In genomic region chr7:135544321-135544720, GRCm38 (mm10) we compare ENCODE assay signal across 28 mouse cellular contexts. TPM values are rescaled to one million over a fixed set of nuclear protein-coding genes. Genes with fewer than 3 reads are reported as not detected.
"Had no signal": no experiment of that assay in that cellular context is flagged by ENCODE, and none has a peak within 500 bp of the region (broad histone marks: within the 10 kb centered on the region; RNA-seq: fewer than 3 reads in every experiment).

No protein-coding gene starts in this region.

- H3K36me3 ChIP-seq: limb, embryonic 12.5 days; limb, embryonic 15.5 days; lung, embryonic 15.5 days; stomach, embryonic 15.5 days had no signal

- H3K9ac ChIP-seq: limb, embryonic 12.5 days; limb, embryonic 15.5 days; liver, embryonic 14.5 days; lung, embryonic 15.5 days; stomach, embryonic 15.5 days had no signal

- H3K27me3 ChIP-seq: megakaryocyte, embryonic 14.5 days had no signal

- DNase-seq: kidney, adult 18-20 months; kidney, adult 9 months; kidney, postnatal 14 days; kidney, postnatal 4 days; left cerebral cortex, postnatal 4 days; lung, adult 18-20 months; lung, postnatal 10 days; lung, postnatal 36 days; midbrain, embryonic 14.5 days; right cerebral cortex, adult 18-20 months; right cerebral cortex, postnatal 14 days; right cerebral cortex, postnatal 4 days; thymus, postnatal 25 days had no signal

- ATAC-seq: intestine, embryonic 16.5 days had no signal

- H3K4me2 ChIP-seq: limb, embryonic 12.5 days; limb, embryonic 15.5 days; liver, embryonic 11.5 days; lung, embryonic 15.5 days; midbrain, embryonic 11.5 days; stomach, embryonic 15.5 days had no signal

- H3K4me1 ChIP-seq: limb, embryonic 12.5 days; stomach, embryonic 15.5 days had no signal

- H3K4me3 ChIP-seq: limb, embryonic 12.5 days; limb, embryonic 15.5 days; lung, embryonic 15.5 days; megakaryocyte, embryonic 14.5 days; stomach, embryonic 15.5 days had no signal

- H3K9me3 ChIP-seq: limb, embryonic 12.5 days; limb, embryonic 15.5 days; lung, embryonic 15.5 days; megakaryocyte, embryonic 14.5 days; stomach, embryonic 15.5 days had no signal

- H3K27ac ChIP-seq: limb, embryonic 12.5 days; limb, embryonic 15.5 days; liver, embryonic 14.5 days; stomach, embryonic 15.5 days had no signal

RNA-seq across cellular contexts. Expression of gene Clrn3, which starts 15.9 kb away (rescaled TPM):
- total RNA-seq: layer of hippocampus, postnatal 14 days; left cerebral cortex, adult 8-10 months; left cerebral cortex, postnatal 14 days; left cerebral cortex, postnatal 4 days; midbrain, postnatal 0 days had no signal
- polyA plus RNA-seq: limb, embryonic 12.5 days; limb, embryonic 15.5 days; liver, embryonic 14.5 days; midbrain, embryonic 11.5 days; midbrain, embryonic 14.5 days; midbrain, postnatal 0 days; neural tube, embryonic 11.5 days; neural tube, embryonic 14.5 days had no signal
